Mouse (Mus musculus): ENCODE results near the gene Ribc1.
A peak's percentile ranks its signal among the peaks of the same experiment; 100 is the strongest.

The Ribc1 gene

DNA sequence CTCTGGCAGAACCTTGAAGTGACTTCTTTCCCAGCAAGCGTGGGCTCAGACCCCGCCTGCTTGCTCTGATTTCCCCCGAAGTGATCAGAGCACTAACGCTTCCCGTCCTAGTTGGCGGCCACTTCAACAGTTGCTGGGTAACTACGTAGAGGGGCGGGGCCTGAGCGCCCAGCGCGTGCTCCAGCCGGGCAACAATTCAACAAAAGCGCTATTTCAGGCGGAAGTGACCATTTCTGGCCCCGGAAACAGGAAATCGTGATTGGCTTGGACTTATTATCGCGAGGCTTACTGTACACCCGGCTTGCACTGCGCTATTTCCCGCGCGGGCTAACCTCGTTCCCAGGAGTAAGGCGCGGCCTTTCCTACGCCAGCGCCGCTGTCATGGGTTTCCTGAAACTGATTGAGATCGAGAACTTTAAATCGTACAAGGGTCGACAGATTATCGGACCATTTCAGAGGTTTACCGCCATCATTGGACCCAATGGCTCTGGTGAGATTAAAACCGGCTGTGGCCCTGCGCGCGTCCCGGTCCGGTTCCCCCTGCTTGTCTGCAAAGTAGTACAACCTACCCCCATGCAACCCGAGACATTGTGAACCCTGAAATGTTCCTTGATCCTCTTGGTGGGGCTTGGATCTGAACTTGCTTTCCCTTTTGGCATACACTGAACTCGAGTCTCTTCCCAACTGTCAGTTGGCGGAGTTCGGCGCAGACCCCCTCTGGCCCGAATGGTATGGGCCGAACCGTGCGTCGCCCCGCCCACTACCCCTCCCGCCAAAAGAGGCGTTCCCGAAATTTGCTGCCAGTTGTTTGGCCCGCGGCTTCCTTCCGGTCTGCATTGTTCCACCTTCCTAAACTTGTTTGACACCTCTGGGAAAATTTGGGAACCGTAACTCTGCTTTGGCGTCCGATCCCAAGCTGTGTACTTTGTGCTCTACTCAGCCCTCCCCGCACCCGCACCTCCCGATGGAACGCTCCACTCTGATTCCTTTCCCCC, at the start of gene Ribc1, which contains the start of gene Smc1a:
Ribc1 (minus strand) TSS at position 145 of the 995 bp plus-strand sequence.
Smc1a (plus strand) TSS at position 278 of the 995 bp plus-strand sequence.
- DNase-seq (ENCODE audit: low spot score in 2 of 2), result peak; percentile 86 to 91

- DNase-seq (ENCODE audit: low spot score in 2 of 2), result no peak
Observed at GRCm38 (mm10) chrX:152065674-152066073, 49.6 kb upstream of the Ribc1 start.

- no peak for DNase-seq (ENCODE audit: low spot score in 2 of 2)
Observed at GRCm38 (mm10) chrX:152054094-152054493, 38.0 kb upstream of the Ribc1 start.

GRCm38 (mm10) chrX:152052546-152052945, 36.5 kb upstream of the Ribc1 start:
- DNase-seq (ENCODE audit: low spot score in 2 of 2), result no peak

- DNase-seq (ENCODE audit: low spot score in 2 of 2), result no peak
Observed at GRCm38 (mm10) chrX:152047230-152047629, 31.1 kb upstream of the Ribc1 start.

GRCm38 (mm10) chrX:152039865-152040264, 23.8 kb upstream of the Ribc1 start:
- no peak for DNase-seq (ENCODE audit: low spot score in 2 of 2)

DNA sequence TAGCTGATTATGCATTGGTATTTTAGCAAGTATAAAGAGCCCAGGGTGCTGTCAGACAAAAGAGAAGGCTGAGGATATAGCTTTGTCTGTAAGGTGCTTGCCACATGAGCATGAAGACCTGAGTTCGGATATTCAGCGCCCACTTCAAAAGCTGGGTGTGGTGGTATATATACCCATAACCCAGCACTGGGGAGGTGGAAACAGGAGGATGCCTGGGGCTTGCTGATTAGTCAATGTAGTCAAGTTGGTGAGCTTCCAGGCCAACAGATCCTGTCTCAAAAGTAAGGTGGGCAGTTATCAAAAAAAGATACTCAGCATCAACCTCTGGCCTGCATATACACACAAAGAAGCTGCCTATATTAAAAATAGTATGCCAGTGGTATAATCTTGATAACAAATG, 3.2 kb upstream of the Ribc1 start:
- DNase-seq (ENCODE audit: low spot score in 2 of 2), result no peak

DNA sequence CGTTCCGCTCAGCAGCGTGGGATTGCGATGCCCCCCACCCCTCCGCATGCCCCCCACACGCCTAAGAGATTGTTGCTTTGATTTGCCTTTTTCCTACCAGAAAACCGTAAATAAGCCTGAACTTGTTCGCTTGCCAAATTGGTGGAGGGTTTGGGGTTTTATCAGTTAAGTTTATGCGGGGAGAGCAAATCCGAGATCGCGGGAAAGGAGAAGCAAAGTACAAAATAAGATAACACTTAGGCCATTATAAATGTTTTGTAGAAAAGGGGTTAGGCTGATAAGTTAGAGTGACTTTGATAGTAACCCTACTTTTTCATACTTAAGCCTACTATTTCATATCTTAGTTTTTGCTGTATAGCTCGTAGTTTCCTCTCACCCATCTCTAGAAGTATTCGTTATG, 1.1 kb upstream of the Ribc1 start:
- no peak for DNase-seq (ENCODE audit: low spot score in 2 of 2)

DNA sequence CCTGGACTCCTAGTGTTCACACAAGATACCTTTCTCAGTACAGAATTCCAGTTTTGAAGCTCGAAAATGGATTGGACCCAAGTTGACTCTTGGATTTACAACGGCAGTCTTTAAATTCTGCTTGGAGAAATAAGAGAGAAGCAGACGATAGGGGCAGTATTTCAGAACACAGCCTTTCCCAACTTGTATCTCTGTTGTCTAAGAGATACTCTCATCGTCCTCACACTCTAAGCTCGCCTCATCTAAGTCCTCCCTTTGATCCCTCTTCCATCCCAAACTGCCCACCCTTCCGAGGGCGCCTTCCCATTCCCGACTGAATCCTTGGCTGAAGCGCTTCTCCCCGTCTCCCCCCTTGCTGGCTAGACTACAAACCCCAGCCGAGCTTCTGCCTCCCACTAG, 344 bp downstream of the Ribc1 start:
- no peak for DNase-seq (ENCODE audit: low spot score in 2 of 2)

DNA sequence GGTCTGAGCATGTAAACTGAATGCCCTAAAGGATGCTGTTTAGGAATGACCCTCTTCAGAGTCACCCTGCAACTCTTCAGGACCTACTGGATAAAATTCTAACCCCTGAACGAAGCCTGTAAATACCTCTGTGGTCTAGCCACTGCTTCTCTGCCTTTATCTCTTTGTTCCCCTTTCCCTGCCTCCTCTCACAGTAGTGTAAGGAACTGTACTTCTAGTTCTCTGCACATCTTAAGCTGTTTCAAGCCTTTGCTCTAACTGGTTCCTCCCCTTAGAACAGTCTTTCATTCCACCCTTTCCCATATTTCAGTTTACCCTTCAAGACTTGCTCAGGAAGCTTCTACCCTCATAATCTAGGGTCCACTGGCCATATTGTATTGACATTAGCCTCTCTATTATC, 8.2 kb downstream of the Ribc1 start:
- no peak for DNase-seq (ENCODE audit: low spot score in 2 of 2)

DNA sequence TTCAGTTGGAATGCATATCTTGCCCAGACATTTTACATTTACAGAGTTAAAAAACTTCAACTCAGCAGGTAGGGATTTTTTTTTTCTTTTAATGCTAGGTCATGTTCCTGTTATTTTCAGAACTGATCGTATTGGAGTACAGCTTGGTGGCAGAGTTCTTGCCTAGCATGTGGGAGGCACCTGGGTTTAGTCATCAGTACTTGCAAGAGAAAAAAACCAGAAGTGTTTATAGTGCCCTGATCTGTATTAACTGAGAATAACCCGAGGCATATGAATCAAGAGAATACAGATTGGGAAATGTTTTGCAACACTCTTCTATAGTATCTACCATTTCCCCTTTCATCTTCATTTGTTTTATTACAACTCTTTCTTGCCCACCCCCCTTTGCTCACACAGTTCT, 13.2 kb downstream of the Ribc1 start:
- DNase-seq (ENCODE audit: low spot score in 2 of 2), result no peak

GRCm38 (mm10) chrX:152001737-152002710, 14.1 kb downstream of the Ribc1 start, which contains the start of gene Hsd17b10:
TSS of gene Hsd17b10 (plus strand) at chrX:152001845.
- peak; percentile 60 to 67 for DNase-seq (ENCODE audit: low spot score in 2 of 2)

DNA sequence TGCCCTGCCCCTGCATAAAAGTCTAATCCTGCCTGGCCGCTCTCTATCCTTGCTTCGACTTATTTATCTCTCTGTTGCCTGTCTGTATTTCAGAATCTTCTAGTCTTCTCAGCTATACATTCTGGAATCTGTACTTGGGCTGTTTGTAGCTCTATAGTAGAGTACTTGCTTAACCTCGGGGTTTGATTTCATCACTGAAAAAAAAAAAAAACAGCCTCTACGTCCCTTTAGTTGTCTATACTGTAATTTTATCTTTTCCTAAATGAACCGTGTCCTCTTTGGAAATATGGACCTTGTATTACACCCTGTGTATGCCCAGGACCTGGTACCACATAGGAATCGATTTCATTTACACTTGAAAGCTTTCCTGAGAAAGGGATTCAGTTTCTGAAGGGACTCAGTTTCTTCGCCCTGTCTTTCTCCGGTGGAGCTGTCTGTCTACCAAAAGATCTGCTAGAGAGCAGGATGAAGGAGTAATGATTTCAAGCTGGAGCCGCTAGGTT, 14.9 kb downstream of the Ribc1 start:
- no peak for DNase-seq (ENCODE audit: low spot score in 2 of 2)

DNA sequence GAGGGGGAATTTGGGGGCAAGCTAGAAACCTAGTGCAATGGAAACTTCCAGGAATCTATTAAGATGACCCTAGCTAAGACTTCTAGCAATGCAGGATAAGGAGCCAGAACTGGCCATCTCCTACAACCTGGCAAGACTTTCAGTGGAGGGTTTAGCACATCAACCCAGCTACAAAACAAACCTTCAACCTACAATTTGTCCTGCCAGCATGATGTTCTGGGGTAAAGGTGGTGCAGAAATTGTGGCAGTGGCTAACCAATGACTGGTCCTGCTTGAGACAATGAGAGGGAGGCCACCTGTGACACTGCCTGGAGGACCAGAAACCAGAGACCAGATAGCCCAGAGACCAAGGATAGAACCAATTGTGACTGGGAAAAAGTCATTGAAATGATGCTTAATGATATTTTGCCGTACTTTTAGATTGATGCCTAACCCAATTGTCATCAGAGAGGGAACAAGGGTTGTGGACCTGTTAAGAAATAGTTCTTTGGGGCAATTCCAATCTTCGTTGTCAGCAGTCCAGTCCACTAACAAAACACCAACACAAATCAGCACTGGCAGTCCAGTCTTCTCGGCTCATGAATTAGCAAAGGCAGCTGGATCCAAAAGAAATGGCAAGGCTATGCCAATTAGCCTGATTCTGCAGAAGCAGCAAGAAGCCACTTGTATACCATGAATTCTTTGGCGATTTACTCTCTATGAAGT, 16.9 kb downstream of the Ribc1 start:
- no peak for DNase-seq (ENCODE audit: low spot score in 2 of 2)

All from frontal cortex, postnatal 14 days (tissue).